Mouse (Mus musculus) small intestine, adult 2 months (tissue): Measurements from ENCODE around the gene Dctn2.

Experiments used
- CTCF ChIP-seq: fragments of 200-500 bp; IDR thresholded peaks from 2 replicates; pipeline ENCODE4 v1.5.1; 2012; ENCODE audit warnings: low read depth, mild to moderate bottlenecking, control low read depth, inconsistent platforms, low read length, moderate library complexity, mixed read lengths; ENCODE audit not compliant: insufficient replicate concordance, insufficient read length; ENCODE audit errors: extremely low read depth
- POLR2A ChIP-seq: fragments of 200-500 bp; IDR thresholded peaks from 2 replicates; pipeline ENCODE4 v1.6.1; 2012; ENCODE audit warnings: low read depth, mild to moderate bottlenecking, control low read depth, inconsistent platforms, low read length, moderate library complexity

GRCm38 (mm10) chr10:127289573-127290191 lies 23.5 kb downstream of the Dctn2 start:
- TF ChIP-seq POLR2A (no peak; the same call in 1 of the 2 replicates), CTCF (no peak)
